Comparison of ENCODE assay signal across 31 mouse cellular contexts in the genomic region with DNA sequence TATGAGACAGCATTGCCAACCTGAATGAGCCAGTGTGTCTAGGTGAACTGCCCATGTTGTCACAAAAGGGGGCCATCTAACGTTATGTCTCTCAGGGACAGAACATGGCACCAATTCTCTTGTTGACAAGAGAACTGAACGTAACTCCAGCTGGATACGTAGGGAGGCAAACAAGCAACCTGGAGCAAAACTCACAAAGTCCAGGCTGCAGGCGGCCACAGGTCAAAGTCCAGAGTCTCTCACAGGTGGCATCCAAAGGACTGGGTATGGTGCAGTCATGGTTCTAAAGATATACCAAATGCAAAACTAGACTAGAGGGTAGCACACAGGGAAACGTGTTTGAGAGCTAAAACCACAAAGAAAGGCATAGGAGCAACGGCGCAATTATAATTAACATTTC. TPM values are rescaled to one million over a fixed set of nuclear protein-coding genes. Genes with fewer than 3 reads are reported as not detected.
DNase-seq lines count a peak whose midpoint lies in the region; TF ChIP-seq lines count a peak whose summit lies in the region.
"Had no signal": no experiment of that assay in that cellular context is flagged by ENCODE, and none has a peak within 500 bp of the region (broad histone marks: within the 10 kb centered on the region; RNA-seq: fewer than 3 reads in every experiment).

No protein-coding gene starts in this region.

- H3K9ac ChIP-seq in liver, adult 2 months (ENCODE audit: low read depth, low read length): no peak overlapping the region
- H3K9ac ChIP-seq: embryonic facial prominence, embryonic 13.5 days; forebrain, embryonic 12.5 days; forebrain, embryonic 15.5 days; heart, embryonic 12.5 days; heart, embryonic 15.5 days; hindbrain, embryonic 13.5 days had no signal

- no peak for TF ChIP-seq POLR2A in liver, adult 2 months (IDR thresholded peaks at IDR 0.05; ENCODE audit: extremely low read depth, insufficient read depth, low read length)

- no peak for TF ChIP-seq CTCF in liver, adult 2 months (IDR thresholded peaks at IDR 0.05; ENCODE audit: low read depth, low read length)

- H3K36me3 ChIP-seq in liver, adult 2 months (ENCODE audit: control insufficient read depth, insufficient read depth, low read length): no peaks in the 10 kb centered on the region
- H3K36me3 ChIP-seq: embryonic facial prominence, embryonic 10.5 days; embryonic facial prominence, embryonic 13.5 days; forebrain, embryonic 12.5 days; forebrain, embryonic 15.5 days; heart, embryonic 12.5 days; heart, embryonic 15.5 days; hindbrain, embryonic 10.5 days; hindbrain, embryonic 13.5 days had no signal

- no peaks in the 10 kb centered on the region for H3K27me3 ChIP-seq in liver, adult 2 months (ENCODE audit: control insufficient read depth, insufficient read depth, low read length)
- H3K27me3 ChIP-seq: embryonic facial prominence, embryonic 13.5 days; forebrain, embryonic 12.5 days; forebrain, embryonic 15.5 days; heart, embryonic 15.5 days had no signal

- 45% methylated on average over 7 of the region's 7 CpGs for WGBS in liver, adult 2 months

- peaks cover 3% of the 10 kb centered on the region for H3K4me1 ChIP-seq in liver, adult 2 months (ENCODE audit: control insufficient read depth, insufficient read depth, low read length)
- H3K4me1 ChIP-seq: embryonic facial prominence, embryonic 10.5 days; embryonic facial prominence, embryonic 13.5 days; forebrain, embryonic 12.5 days; heart, embryonic 12.5 days; heart, embryonic 15.5 days; hindbrain, embryonic 10.5 days; hindbrain, embryonic 13.5 days had no signal

- no peaks in the 10 kb centered on the region for H3K79me2 ChIP-seq in liver, adult 2 months (ENCODE audit: control insufficient read depth, insufficient read depth, low read length)

- peak; percentile 29 for DNase-seq in kidney, adult 11 months
- DNase-seq in kidney, postnatal 4 days: no peak
- peak; percentile 30 to 52 for DNase-seq in kidney, adult 8-10 months
- DNase-seq in kidney, postnatal 10 days: no peak
- peak; percentile 85 for DNase-seq in liver, adult 2 months (ENCODE audit: extremely low read depth, low read depth, low spot score)
- DNase-seq in liver: no peak
- DNase-seq: adrenal gland, adult 8-10 months; adrenal gland, postnatal 25 days; cerebellum, adult 11-12 months; cerebellum, adult 8-10 months; cerebellum, postnatal 10 days; cerebellum, postnatal 36 days; embryo, embryonic 11 days; gastrocnemius, postnatal 25 days; heart, adult 18-20 months; heart, postnatal 10 days; heart, postnatal 36 days had no signal

- peak overlapping the region; percentile 71 for H3K27ac ChIP-seq in liver, adult 2 months (replicated peaks; ENCODE audit: insufficient read depth, low read depth, low read length)
- H3K27ac ChIP-seq: embryonic facial prominence, embryonic 10.5 days; embryonic facial prominence, embryonic 13.5 days; forebrain, embryonic 12.5 days; forebrain, embryonic 15.5 days; heart, embryonic 15.5 days; hindbrain, embryonic 10.5 days; hindbrain, embryonic 13.5 days had no signal

- no peak overlapping the region for H3K4me3 ChIP-seq in liver, adult 2 months (ENCODE audit: insufficient read depth, low read depth, low read length)
- H3K4me3 ChIP-seq: embryonic facial prominence, embryonic 10.5 days; embryonic facial prominence, embryonic 13.5 days; erythroblast, embryonic 14.5 days; forebrain, embryonic 12.5 days; forebrain, embryonic 15.5 days; heart, embryonic 12.5 days; heart, embryonic 15.5 days; hindbrain, embryonic 10.5 days; hindbrain, embryonic 13.5 days had no signal

RNA-seq across cellular contexts. Expression of gene Prss43, which starts 5.1 kb away (rescaled TPM):
- total RNA-seq in liver, adult 2 months (2014; rRNA removed): not detected in 2 replicates
- polyA plus RNA-seq in liver, adult 2 months (2012; rRNA removed): not detected in 2 replicates
- total RNA-seq: adrenal gland, adult 8-10 months; adrenal gland, postnatal 25 days; gastrocnemius, adult 8-10 months; gastrocnemius, postnatal 25 days; heart, adult 18-20 months; heart, postnatal 10 days; heart, postnatal 36 days had no signal
- polyA plus RNA-seq: activated CD4-positive, CD25-positive, alpha-beta regulatory T cell, adult 4 months; brain, embryonic 14.5 days; embryonic facial prominence, embryonic 10.5 days; embryonic facial prominence, embryonic 13.5 days; erythroblast, embryonic 14.5 days; forebrain, embryonic 12.5 days; forebrain, embryonic 15.5 days; heart, embryonic 12.5 days; heart, embryonic 15.5 days; hindbrain, embryonic 10.5 days; hindbrain, embryonic 13.5 days had no signal

RNA-seq across cellular contexts. Expression of gene Prss44, which starts 7.6 kb away (rescaled TPM):
- total RNA-seq in liver, adult 2 months (2014; rRNA removed): not detected in 2 replicates
- polyA plus RNA-seq in liver, adult 2 months (2012; rRNA removed): not detected in 2 replicates
- total RNA-seq: adrenal gland, adult 8-10 months; adrenal gland, postnatal 25 days; gastrocnemius, adult 8-10 months; gastrocnemius, postnatal 25 days; heart, adult 18-20 months; heart, postnatal 10 days; heart, postnatal 36 days had no signal
- polyA plus RNA-seq: brain, embryonic 14.5 days; cortical plate, adult 2 months; embryonic facial prominence, embryonic 10.5 days; embryonic facial prominence, embryonic 13.5 days; forebrain, embryonic 12.5 days; forebrain, embryonic 15.5 days; gonadal fat pad, adult 2 months; heart, embryonic 12.5 days; heart, embryonic 15.5 days; hindbrain, embryonic 10.5 days; hindbrain, embryonic 13.5 days had no signal

RNA-seq across cellular contexts. Expression of gene Prss45, which starts 13.0 kb away (rescaled TPM):
- not detected in 2 replicates for total RNA-seq in liver, adult 2 months (2014; rRNA removed)
- not detected in 2 replicates for polyA plus RNA-seq in liver, adult 2 months (2012; rRNA removed)
- total RNA-seq: adrenal gland, postnatal 25 days; gastrocnemius, adult 8-10 months; gastrocnemius, postnatal 25 days; heart, adult 18-20 months; heart, postnatal 10 days; heart, postnatal 36 days had no signal
- polyA plus RNA-seq: activated CD4-positive, CD25-positive, alpha-beta regulatory T cell, adult 4 months; brain, embryonic 14.5 days; embryonic facial prominence, embryonic 10.5 days; embryonic facial prominence, embryonic 13.5 days; erythroblast, embryonic 14.5 days; forebrain, embryonic 12.5 days; forebrain, embryonic 15.5 days; gonadal fat pad, adult 2 months; heart, embryonic 12.5 days; heart, embryonic 15.5 days; hindbrain, embryonic 10.5 days; hindbrain, embryonic 13.5 days had no signal

RNA-seq across cellular contexts. Expression of gene Prss46, which starts 22.9 kb away (rescaled TPM):
- not detected in 2 replicates for total RNA-seq in liver, adult 2 months (2014; rRNA removed)
- not detected in 2 replicates for polyA plus RNA-seq in liver, adult 2 months (2012; rRNA removed)
- total RNA-seq: adrenal gland, adult 8-10 months; adrenal gland, postnatal 25 days; gastrocnemius, adult 8-10 months; gastrocnemius, postnatal 25 days; heart, adult 18-20 months; heart, postnatal 10 days; heart, postnatal 36 days had no signal
- polyA plus RNA-seq: activated CD4-positive, CD25-positive, alpha-beta regulatory T cell, adult 4 months; brain, embryonic 14.5 days; cortical plate, adult 2 months; embryonic facial prominence, embryonic 10.5 days; embryonic facial prominence, embryonic 13.5 days; erythroblast, embryonic 14.5 days; forebrain, embryonic 12.5 days; forebrain, embryonic 15.5 days; heart, embryonic 12.5 days; hindbrain, embryonic 10.5 days; hindbrain, embryonic 13.5 days had no signal

RNA-seq across cellular contexts. Expression of gene Prss42, which starts 23.5 kb away (rescaled TPM):
- total RNA-seq in liver, adult 2 months (2014; rRNA removed): not detected in 2 replicates
- not detected in 2 replicates for polyA plus RNA-seq in liver, adult 2 months (2012; rRNA removed)
- total RNA-seq: adrenal gland, adult 8-10 months; adrenal gland, postnatal 25 days; gastrocnemius, adult 8-10 months; gastrocnemius, postnatal 25 days; heart, adult 18-20 months; heart, postnatal 10 days; heart, postnatal 36 days had no signal
- polyA plus RNA-seq: activated CD4-positive, CD25-positive, alpha-beta regulatory T cell, adult 4 months; brain, embryonic 14.5 days; cortical plate, adult 2 months; embryonic facial prominence, embryonic 10.5 days; embryonic facial prominence, embryonic 13.5 days; erythroblast, embryonic 14.5 days; forebrain, embryonic 12.5 days; forebrain, embryonic 15.5 days; hindbrain, embryonic 10.5 days; hindbrain, embryonic 13.5 days had no signal

Comparison
In these comparisons a context has a peak if more than half of its experiments do, and no peak if none do; other contexts are left out.
1. DNase-seq: peak in kidney, adult 11 months (single experiment), kidney, adult 8-10 months (2 of 2) and liver, adult 2 months (single experiment); none in kidney, postnatal 4 days (0 of 2), kidney, postnatal 10 days (single experiment) and liver (single experiment).